Mouse (Mus musculus) kidney, embryonic 15.5 days (tissue): ENCODE data around the gene Hilpda. TPM values are rescaled to one million over a fixed set of nuclear protein-coding genes. Genes with fewer than 3 reads are reported as not detected.
A peak's percentile ranks its signal among the peaks of the same experiment; 100 is the strongest.

ENCODE experiments used
- ATAC-seq: fragments of 200-750 bp; cut with Nextera tagmentation; replicated peaks from 2 replicates; pipeline ENCODE4 v1.8.0; 2017; ENCODE audit warnings: moderate TSS enrichment; ENCODE audit not compliant: low FRiP score
- H3K27ac ChIP-seq: fragments of 300-500 bp; sonication (generic); 2 replicates; pipeline ENCODE4 v1.5.1; 2015; ENCODE audit warnings: mild to moderate bottlenecking, inconsistent platforms
- H3K27me3 ChIP-seq: fragments of 300-500 bp; sonication (generic); 2 replicates; pipeline ENCODE4 v1.6.1; 2015; ENCODE audit warnings: inconsistent platforms
- H3K36me3 ChIP-seq: fragments of 300-500 bp; sonication (generic); 2 replicates; pipeline ENCODE4 v1.6.1; 2015; ENCODE audit warnings: inconsistent platforms
- H3K4me1 ChIP-seq: fragments of 300-500 bp; sonication (generic); 2 replicates; pipeline ENCODE4 v1.6.1; 2015; ENCODE audit warnings: inconsistent platforms
- H3K4me2 ChIP-seq: fragments of 300-500 bp; sonication (generic); 2 replicates; pipeline ENCODE4 v1.6.1; 2015; ENCODE audit warnings: moderate library complexity, mild to moderate bottlenecking, inconsistent platforms
- H3K4me3 ChIP-seq: fragments of 300-500 bp; sonication (generic); replicated peaks from 2 replicates; pipeline ENCODE4 v1.5.1; 2015; ENCODE audit warnings: mild to moderate bottlenecking, inconsistent platforms
- H3K9ac ChIP-seq: fragments of 300-500 bp; sonication (generic); 2 replicates; pipeline ENCODE4 v1.6.1; 2015; ENCODE audit warnings: mild to moderate bottlenecking, inconsistent platforms
- H3K9me3 ChIP-seq: fragments of 300-500 bp; sonication (generic); replicated peaks from 2 replicates; pipeline ENCODE4 v1.6.1; 2016; ENCODE audit warnings: inconsistent platforms
- WGBS: fragments of 180-500 bp; shearing (Covaris S2); methylation state at CpG from one replicate; pipeline ENCODE4 v1.1.7; 2015; ENCODE audit warnings: mixed read lengths; 5-methylcytosine and 5-hydroxymethylcytosine counted together
- polyA plus RNA-seq: library from polyadenylated mRNA; unstranded; fragments of >200 nt; fragmentation: Nextera tagmentation; extraction: Ambion mirVana; gene quantifications from 2 replicates; pipeline ENCODE4 v1.2.1, GENCODE M21; 2015

Hilpda gene
- polyA plus RNA-seq, 1 experiment from 2014 or later: 33.2 TPM

GRCm38 (mm10) chr6:29280671-29281070 lies 8.4 kb downstream of the Hilpda start:
- H3K4me3 ChIP-seq: no peak overlapping the region
- no peak overlapping the region for H3K4me2 ChIP-seq
- 68% methylated on average over 7 of the region's 7 CpGs for WGBS
- H3K27ac ChIP-seq: no peak overlapping the region
- no peaks in the 10 kb centered on the region for H3K27me3 ChIP-seq
- H3K4me1 ChIP-seq: no peaks in the 10 kb centered on the region
- no peak overlapping the region for H3K9ac ChIP-seq
- H3K9me3 ChIP-seq: no peaks in the 10 kb centered on the region
- no peaks in the 10 kb centered on the region for H3K36me3 ChIP-seq
- no peak for ATAC-seq

- Histone ChIP-seq H3K27ac (no peak overlapping the region), H3K4me2 (no peak overlapping the region), H3K27me3 (no peaks in the 10 kb centered on the region), H3K4me3 (no peak overlapping the region), H3K36me3 (no peaks in the 10 kb centered on the region), H3K9ac (no peak overlapping the region), H3K9me3 (no peaks in the 10 kb centered on the region), H3K4me1 (peaks cover 8% of the 10 kb centered on the region; the same call in 1 of the 2 replicates)
- 76% methylated on average over 7 of the region's 7 CpGs for WGBS
- ATAC-seq: no peak
These were observed 14.6 kb downstream of the Hilpda start for GRCm38 (mm10) chr6:29286870-29287269.

GRCm38 (mm10) chr6:29287481-29287880 lies 15.2 kb downstream of the Hilpda start:
- Histone ChIP-seq H3K4me2 (no peak overlapping the region), H3K4me1 (peaks cover 8% of the 10 kb centered on the region; the same call in 1 of the 2 replicates), H3K27ac (peak overlapping the region; percentile 37), H3K9me3 (no peaks in the 10 kb centered on the region), H3K36me3 (no peaks in the 10 kb centered on the region), H3K27me3 (no peaks in the 10 kb centered on the region), H3K4me3 (no peak overlapping the region), H3K9ac (no peak overlapping the region)
- no peak for ATAC-seq
- 24% methylated on average over 6 of the region's 6 CpGs for WGBS

GRCm38 (mm10) chr6:29287944-29288343 lies 15.7 kb downstream of the Hilpda start:
- no peak for ATAC-seq
- Histone ChIP-seq H3K4me3 (no peak overlapping the region), H3K36me3 (no peaks in the 10 kb centered on the region), H3K27ac (peak overlapping the region; percentile 37), H3K9me3 (no peaks in the 10 kb centered on the region), H3K4me1 (peaks cover 8% of the 10 kb centered on the region; the same call in 1 of the 2 replicates), H3K4me2 (no peak overlapping the region), H3K27me3 (no peaks in the 10 kb centered on the region), H3K9ac (no peak overlapping the region)
- 42% methylated on average over 5 of the region's 5 CpGs for WGBS

GRCm38 (mm10) chr6:29288651-29289050 lies 16.4 kb downstream of the Hilpda start:
- H3K4me1 ChIP-seq: peaks cover 8% of the 10 kb centered on the region; the same call in 1 of the 2 replicates
- WGBS: 72% methylated on average over 6 of the region's 6 CpGs
- H3K4me3 ChIP-seq: no peak overlapping the region
- ATAC-seq: no peak
- H3K27ac ChIP-seq: no peak overlapping the region
- H3K9ac ChIP-seq: no peak overlapping the region
- no peaks in the 10 kb centered on the region for H3K27me3 ChIP-seq
- H3K4me2 ChIP-seq: no peak overlapping the region
- no peaks in the 10 kb centered on the region for H3K9me3 ChIP-seq
- no peaks in the 10 kb centered on the region for H3K36me3 ChIP-seq

- ATAC-seq: no peak
- no peak overlapping the region for H3K9ac ChIP-seq
- WGBS: 65% methylated on average over 2 of the region's 2 CpGs
- no peak overlapping the region for H3K4me2 ChIP-seq
- H3K27ac ChIP-seq: no peak overlapping the region
- no peaks in the 10 kb centered on the region for H3K27me3 ChIP-seq
- H3K4me3 ChIP-seq: no peak overlapping the region
- no peaks in the 10 kb centered on the region for H3K9me3 ChIP-seq
- no peaks in the 10 kb centered on the region for H3K36me3 ChIP-seq
- H3K4me1 ChIP-seq: no peaks in the 10 kb centered on the region
These were observed 26.8 kb downstream of the Hilpda start for GRCm38 (mm10) chr6:29299112-29299511.

- no peak for ATAC-seq
- Histone ChIP-seq H3K9ac (no peak overlapping the region), H3K4me3 (no peak overlapping the region), H3K4me2 (no peak overlapping the region), H3K4me1 (no peaks in the 10 kb centered on the region), H3K27ac (no peak overlapping the region), H3K9me3 (peaks cover 3% of the 10 kb centered on the region; the same call in 1 of the 2 replicates), H3K36me3 (no peaks in the 10 kb centered on the region), H3K27me3 (no peaks in the 10 kb centered on the region)
These were observed 31.0 kb downstream of the Hilpda start for GRCm38 (mm10) chr6:29303251-29303650.

- H3K36me3 ChIP-seq: no peaks in the 10 kb centered on the region
- no peak overlapping the region for H3K4me2 ChIP-seq
- WGBS: 49% methylated on average over 5 of the region's 5 CpGs
- ATAC-seq: no peak
- H3K27me3 ChIP-seq: no peaks in the 10 kb centered on the region
- peaks cover 3% of the 10 kb centered on the region; the same call in 1 of the 2 replicates for H3K9me3 ChIP-seq
- no peak overlapping the region for H3K4me3 ChIP-seq
- no peak overlapping the region for H3K27ac ChIP-seq
- no peak overlapping the region for H3K9ac ChIP-seq
- no peaks in the 10 kb centered on the region for H3K4me1 ChIP-seq
These were observed 31.4 kb downstream of the Hilpda start for GRCm38 (mm10) chr6:29303726-29304125.

- H3K27me3 ChIP-seq: no peaks in the 10 kb centered on the region
- no peak overlapping the region for H3K27ac ChIP-seq
- H3K4me3 ChIP-seq: no peak overlapping the region
- ATAC-seq: no peak
- H3K4me1 ChIP-seq: no peaks in the 10 kb centered on the region
- 90% methylated on average over 4 of the region's 4 CpGs for WGBS
- no peak overlapping the region for H3K9ac ChIP-seq
- peaks cover 3% of the 10 kb centered on the region; the same call in 1 of the 2 replicates for H3K9me3 ChIP-seq
- no peaks in the 10 kb centered on the region for H3K36me3 ChIP-seq
- no peak overlapping the region for H3K4me2 ChIP-seq
These were observed 33.2 kb downstream of the Hilpda start for GRCm38 (mm10) chr6:29305462-29305861.

GRCm38 (mm10) chr6:29308846-29309605 lies 36.7 kb downstream of the Hilpda start:
- Histone ChIP-seq H3K27me3 (no peaks in the 10 kb centered on the region), H3K4me2 (no peak overlapping the region), H3K36me3 (no peaks in the 10 kb centered on the region), H3K4me1 (no peaks in the 10 kb centered on the region; the same call in 1 of the 2 replicates), H3K4me3 (no peak overlapping the region), H3K27ac (no peak overlapping the region), H3K9me3 (peaks cover 3% of the 10 kb centered on the region; the same call in 1 of the 2 replicates), H3K9ac (no peak overlapping the region)
- WGBS: 89% methylated on average over 16 of the region's 16 CpGs
- no peak for ATAC-seq

- peaks cover 9% of the 10 kb centered on the region for H3K4me1 ChIP-seq
- no peak for ATAC-seq
- no peaks in the 10 kb centered on the region for H3K27me3 ChIP-seq
These were observed 41.5 kb downstream of the Hilpda start for GRCm38 (mm10) chr6:29313690-29314202.

GRCm38 (mm10) chr6:29317286-29317685 lies 45.0 kb downstream of the Hilpda start:
- H3K36me3 ChIP-seq: no peaks in the 10 kb centered on the region
- H3K4me2 ChIP-seq: no peak overlapping the region
- H3K4me1 ChIP-seq: peaks cover 16% of the 10 kb centered on the region
- no peaks in the 10 kb centered on the region for H3K9me3 ChIP-seq
- H3K4me3 ChIP-seq: no peak overlapping the region
- WGBS: 59% methylated on average over 2 of the region's 2 CpGs
- H3K27ac ChIP-seq: peak overlapping the region; percentile 18; the same call in 1 of the 2 replicates
- H3K27me3 ChIP-seq: no peaks in the 10 kb centered on the region
- no peak for ATAC-seq
- no peak overlapping the region for H3K9ac ChIP-seq

More at GRCm38 (mm10) chr6:29313690-29314202, 41.5 kb downstream of the Hilpda start:
- no peak overlapping the region for H3K4me2 ChIP-seq
- 71% methylated on average over 14 of the region's 14 CpGs for WGBS
- H3K4me3 ChIP-seq: no peak overlapping the region
- H3K27ac ChIP-seq: no peak overlapping the region
- no peaks in the 10 kb centered on the region for H3K36me3 ChIP-seq
- H3K9me3 ChIP-seq: no peaks in the 10 kb centered on the region
- no peak overlapping the region for H3K9ac ChIP-seq
